Mouse (Mus musculus) limb, embryonic 10.5 days (tissue): ENCODE measurements at regions not wholly inside any gene's neighbourhood (a gene's known extent, or its start where the extent isn't known, plus 50 kb on each side); places are given as distances from the start of the nearest gene placed in this dataset.

ENCODE experiments used
- DNase-seq: peaks from one replicate; pipeline ENCODE4 v3.0.0-alpha.2; 2017; ENCODE audit warnings: low spot score
- H3K27ac ChIP-seq: fragments of 300-500 bp; sonication (generic); 2 replicates; pipeline ENCODE4 v1.5.1; 2016; ENCODE audit warnings: mild to moderate bottlenecking
- H3K27me3 ChIP-seq: fragments of 300-500 bp; sonication (generic); 2 replicates; pipeline ENCODE4 v1.6.1; 2016; ENCODE audit warnings: low read depth, mild to moderate bottlenecking; ENCODE audit not compliant: poor library complexity, severe bottlenecking
- H3K36me3 ChIP-seq: fragments of 300-500 bp; sonication (generic); 2 replicates; pipeline ENCODE4 v1.6.1; 2016; ENCODE audit warnings: mild to moderate bottlenecking, moderate library complexity
- H3K4me1 ChIP-seq: fragments of 300-500 bp; sonication (generic); 2 replicates; pipeline ENCODE4 v1.6.1; 2016
- H3K4me3 ChIP-seq: fragments of 300-500 bp; sonication (generic); 2 replicates; pipeline ENCODE4 v1.5.1; 2016; ENCODE audit warnings: mild to moderate bottlenecking, moderate library complexity
- H3K9me3 ChIP-seq: fragments of 300-500 bp; sonication (generic); replicated peaks from 2 replicates; pipeline ENCODE4 v1.6.1; 2016; ENCODE audit warnings: mild to moderate bottlenecking
- WGBS: fragments of 180-500 bp; shearing (Covaris S2); methylation state at CpG from one replicate; pipeline ENCODE4 v1.1.7; 2016; 5-methylcytosine and 5-hydroxymethylcytosine counted together

DNA sequence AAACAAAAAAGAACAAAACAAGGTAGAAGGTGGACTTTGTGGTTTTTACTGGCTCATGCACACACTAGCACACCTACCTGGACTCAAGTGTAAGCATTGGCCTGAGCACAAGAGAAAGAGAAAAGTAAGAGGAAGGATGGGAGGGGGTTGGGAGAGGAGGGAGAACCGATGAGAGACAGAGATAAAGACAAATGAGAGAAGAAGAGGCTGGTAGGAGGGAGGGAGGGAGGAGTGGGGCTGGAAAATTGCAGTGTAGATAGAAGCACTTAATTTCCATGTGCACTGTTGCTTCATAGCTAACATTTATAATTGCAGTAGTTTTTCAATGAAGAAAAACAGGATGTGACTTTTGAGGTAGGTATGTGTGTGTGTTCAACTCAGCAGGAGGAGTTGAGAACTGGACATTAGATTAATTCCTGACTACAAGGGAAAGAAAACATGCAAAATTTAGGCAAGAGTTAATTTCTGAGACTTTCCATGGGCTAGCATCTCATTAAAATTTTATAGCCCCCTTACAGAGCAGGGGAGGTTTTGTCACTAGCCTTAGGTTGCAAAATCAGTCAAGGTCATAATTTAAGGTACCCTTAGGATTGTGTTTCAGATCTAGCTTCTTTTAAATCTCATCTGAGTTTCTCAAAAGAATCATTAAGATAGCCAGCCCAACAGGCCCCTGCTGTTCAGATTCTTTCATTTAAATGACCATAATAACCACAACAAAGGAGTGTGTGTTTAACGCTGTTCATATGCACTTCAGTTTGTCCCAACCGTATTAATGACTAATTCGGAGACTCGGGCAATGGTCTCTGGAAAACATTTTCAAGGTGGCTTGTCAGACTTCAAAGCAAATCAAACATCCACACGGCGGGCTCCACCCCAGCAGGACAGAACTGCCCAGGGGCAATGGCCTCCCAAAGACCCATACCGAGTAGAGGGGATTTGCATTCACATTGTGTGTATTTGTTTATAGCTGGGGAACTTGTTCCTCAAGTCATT lies 788.3 kb downstream of the Robo1 start:
- DNase-seq = peak; percentile 76
- H3K27ac ChIP-seq = peak overlapping the region; percentile 73
- no peaks in the 10 kb centered on the region for H3K9me3 ChIP-seq
- no peak overlapping the region for H3K4me3 ChIP-seq
- whole genome bisulfite sequencing = 3% methylated on average over 8 of the region's 8 CpGs
- H3K36me3 ChIP-seq = no peaks in the 10 kb centered on the region
- no peaks in the 10 kb centered on the region for H3K27me3 ChIP-seq
- peaks cover 62% of the 10 kb centered on the region for H3K4me1 ChIP-seq
